Mouse (Mus musculus): ENCODE measurements around the gene Hypk.
A peak's percentile ranks its signal among the peaks of the same experiment; 100 is the strongest.

Gene Hypk

GRCm38 (mm10) chr2:121452990-121453389, at the start of gene Hypk:
TSS of gene Hypk (plus strand) at chr2:121453290.
- DNase-seq: no peak

DNA sequence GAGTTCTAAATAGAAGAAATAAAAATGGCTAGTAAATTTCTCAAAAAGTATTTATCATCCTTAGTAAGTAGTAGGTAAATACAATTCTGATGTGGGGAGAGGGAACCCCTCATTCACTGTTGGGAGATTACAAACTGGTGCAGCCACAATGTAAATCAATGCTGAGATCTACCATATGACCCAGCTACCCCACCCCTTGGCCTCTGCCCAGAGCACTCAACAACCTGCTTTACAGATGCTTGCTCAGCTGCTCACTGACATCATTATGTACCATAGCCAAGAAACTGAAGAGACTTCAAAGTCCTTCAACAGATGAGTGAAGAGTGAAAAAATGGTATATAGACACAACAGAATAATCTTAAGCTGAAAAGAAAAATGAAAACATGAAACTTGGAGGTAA, 49.8 kb upstream of the Hypk start:
- DNase-seq: no peak

- peak; percentile 12 to 52 for DNase-seq
Observed at GRCm38 (mm10) chr2:121408160-121408559, 44.9 kb upstream of the Hypk start.

- DNase-seq: no peak
Observed at GRCm38 (mm10) chr2:121412843-121413386, 40.2 kb upstream of the Hypk start.

GRCm38 (mm10) chr2:121413387-121414042, 39.6 kb upstream of the Hypk start, which contains the start of the genes Pdia3 and Catsper2:
TSS of gene Pdia3 (plus strand) at chr2:121413775.
TSS of gene Catsper2 (minus strand) at chr2:121413792.
- DNase-seq: peak; percentile 92 to 94

DNA sequence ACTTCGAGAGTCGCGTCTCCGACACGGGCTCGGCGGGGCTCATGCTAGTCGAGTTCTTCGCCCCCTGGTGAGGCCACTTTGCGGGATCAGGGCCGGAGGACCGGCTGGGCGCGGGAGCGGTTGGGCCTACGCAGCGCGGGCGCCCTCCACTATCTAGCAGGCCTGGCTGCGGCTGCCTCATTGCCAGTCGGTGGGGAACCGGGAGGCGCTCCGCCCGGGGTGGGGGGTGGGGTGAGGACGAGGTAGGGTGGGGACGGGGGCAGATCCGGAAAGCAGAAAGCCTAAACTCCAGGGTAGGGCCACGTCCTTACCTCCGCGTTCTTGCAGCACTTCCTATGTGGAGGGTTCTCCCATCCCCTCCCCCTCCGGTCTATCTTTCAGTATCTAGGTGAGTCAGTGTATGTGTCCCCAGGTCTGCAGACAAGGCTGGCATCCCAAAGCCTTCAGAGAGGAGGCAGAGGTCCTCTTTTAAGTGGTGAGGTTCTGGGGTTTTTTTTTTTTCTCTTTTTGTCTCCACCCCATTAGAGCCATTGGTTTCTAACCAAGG, 38.9 kb upstream of the Hypk start:
- DNase-seq: no peak

- DNase-seq: no peak
Observed at GRCm38 (mm10) chr2:121415103-121415502, 38.0 kb upstream of the Hypk start.

DNA sequence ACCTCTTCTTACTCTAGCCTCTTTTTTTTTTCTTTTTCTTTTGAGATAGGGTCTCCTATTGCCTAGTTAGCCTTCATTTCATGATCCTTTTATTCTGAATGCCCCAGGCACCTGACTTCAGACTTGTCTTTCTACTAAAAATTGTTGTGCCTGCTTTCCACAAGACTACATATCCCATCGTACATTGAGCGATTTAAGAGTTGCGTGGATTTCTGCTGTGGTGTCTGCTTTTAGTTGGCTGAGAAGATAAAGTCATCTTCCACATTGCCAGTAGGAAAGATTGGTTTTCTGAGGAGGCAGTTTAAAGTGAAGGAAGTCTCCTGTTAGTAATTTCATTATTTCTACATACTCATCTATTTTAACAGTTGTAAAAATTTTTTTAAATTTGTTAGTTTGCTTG, 37.5 kb upstream of the Hypk start:
- DNase-seq: no peak

- DNase-seq: no peak
Observed at GRCm38 (mm10) chr2:121416356-121416755, 36.7 kb upstream of the Hypk start.

- DNase-seq: no peak
Observed at GRCm38 (mm10) chr2:121418476-121418875, 34.6 kb upstream of the Hypk start.

- no peak for DNase-seq
Observed at GRCm38 (mm10) chr2:121423166-121423565, 29.9 kb upstream of the Hypk start.

GRCm38 (mm10) chr2:121425890-121426289, 27.2 kb upstream of the Hypk start:
- DNase-seq: no peak

GRCm38 (mm10) chr2:121434854-121435253, 18.2 kb upstream of the Hypk start:
- no peak for DNase-seq

DNA sequence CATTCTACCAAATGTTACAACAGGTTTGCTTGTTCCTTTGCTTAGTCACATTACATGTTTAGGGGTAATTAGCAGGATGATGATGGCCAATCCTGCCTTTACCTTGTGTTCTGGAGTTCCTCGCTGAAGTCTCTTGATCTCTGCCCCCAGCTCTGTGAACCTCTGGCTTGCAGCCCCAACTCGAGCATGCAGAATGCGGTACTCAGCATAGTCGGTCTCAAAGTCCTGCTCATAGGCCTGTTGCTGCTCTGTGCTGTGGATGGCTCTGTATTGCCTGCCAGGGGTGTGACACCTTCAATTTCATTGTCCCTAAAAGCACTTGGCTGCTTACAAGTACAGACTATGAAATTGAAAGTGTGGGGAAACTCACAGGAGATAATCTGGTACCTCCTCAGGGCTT, 13.3 kb upstream of the Hypk start:
- DNase-seq: no peak

DNA sequence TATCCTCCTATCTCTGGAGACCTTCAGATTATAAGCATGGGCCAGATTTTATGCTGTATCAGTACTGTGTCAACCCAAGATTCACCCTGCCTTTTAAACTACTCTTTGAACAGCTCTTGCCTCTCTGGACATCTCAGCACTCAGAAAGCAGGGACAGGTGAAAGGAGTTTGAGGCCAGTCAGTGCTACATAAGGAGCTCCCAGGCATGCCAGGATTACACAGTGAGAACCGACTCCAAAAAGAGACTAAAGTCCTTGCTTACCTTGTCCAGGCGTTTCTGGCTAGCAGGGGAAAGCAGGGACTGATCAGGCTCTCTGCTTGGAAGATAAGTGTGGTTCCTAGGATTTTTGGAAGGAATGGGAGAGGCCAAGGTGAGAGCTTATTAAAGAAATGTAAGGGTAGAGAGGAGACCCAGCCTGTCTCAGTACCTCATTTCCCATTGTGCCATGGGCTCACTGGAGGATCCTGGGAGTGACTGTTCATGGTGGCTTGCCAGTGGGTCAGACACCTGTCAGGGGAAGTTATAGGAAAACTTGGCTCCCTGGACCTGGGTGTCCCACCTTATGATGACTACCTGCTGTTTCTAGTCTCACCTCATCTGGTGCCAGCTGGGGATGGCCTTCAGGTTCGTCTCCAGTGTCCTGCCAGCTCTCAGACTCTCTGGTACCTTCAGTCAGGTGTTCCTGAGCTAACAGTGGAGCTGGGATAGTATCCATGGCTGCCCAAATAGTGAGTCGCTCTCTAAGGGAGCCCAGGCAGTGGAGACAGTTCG, 12.1 kb upstream of the Hypk start:
- no peak for DNase-seq

- peak; percentile 57 to 70 for DNase-seq
Observed at GRCm38 (mm10) chr2:121441800-121442199, 11.3 kb upstream of the Hypk start.

DNA sequence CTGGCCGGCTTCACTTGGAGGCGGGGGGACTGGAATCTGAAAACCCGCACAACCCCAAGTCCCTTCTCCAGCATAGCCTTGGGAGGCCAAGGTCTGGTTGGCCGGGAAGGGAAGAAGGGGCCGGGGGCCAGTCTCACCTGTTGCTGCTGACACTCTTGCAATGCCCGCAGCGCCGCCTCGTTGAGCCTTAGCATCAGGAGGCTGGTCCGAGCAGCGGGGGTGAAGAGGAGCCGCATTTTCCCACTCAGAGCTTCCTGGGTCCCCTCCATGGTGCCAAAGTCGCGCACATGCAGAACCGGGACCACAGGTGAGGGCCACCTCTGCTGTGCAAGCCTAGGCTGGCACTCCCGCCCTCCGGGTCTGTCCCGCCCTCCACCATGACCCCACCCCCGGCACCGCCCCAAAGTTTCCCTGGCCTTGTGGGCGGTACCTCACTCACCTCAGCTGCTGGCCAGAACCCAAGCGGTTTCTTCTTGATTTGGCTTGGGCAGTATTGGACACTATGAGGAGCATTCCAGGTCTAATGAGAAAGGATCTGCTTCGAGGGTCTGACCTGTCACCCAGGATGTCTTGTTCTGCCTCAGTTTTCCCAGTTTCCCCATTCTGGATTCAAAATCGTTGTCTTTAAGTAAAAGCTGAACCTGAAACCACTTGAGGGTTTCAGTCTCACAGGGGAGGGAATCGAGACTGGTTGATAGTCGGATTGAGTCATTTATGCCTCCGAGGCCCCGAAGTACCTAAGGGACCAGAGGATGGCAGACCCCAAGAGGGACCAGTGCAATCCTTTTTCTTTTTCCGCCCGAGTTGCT, 10.6 kb upstream of the Hypk start:
- DNase-seq: peak; percentile 76 to 82

DNA sequence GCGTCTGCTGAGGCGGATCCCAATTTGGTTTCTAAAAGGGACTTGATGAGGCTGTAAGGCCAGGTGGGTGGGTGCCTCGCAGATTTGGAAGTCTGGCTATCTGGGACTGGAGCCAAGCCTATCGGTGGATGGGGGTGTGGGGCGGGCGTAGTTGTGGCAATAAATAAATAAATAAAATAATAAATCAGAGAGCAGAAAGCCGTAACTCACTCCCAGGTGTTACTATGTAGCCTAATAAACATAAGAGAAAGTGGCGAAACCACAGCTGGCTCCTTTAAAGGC, 10.1 kb upstream of the Hypk start:
- peak; percentile 14 to 24 for DNase-seq

DNA sequence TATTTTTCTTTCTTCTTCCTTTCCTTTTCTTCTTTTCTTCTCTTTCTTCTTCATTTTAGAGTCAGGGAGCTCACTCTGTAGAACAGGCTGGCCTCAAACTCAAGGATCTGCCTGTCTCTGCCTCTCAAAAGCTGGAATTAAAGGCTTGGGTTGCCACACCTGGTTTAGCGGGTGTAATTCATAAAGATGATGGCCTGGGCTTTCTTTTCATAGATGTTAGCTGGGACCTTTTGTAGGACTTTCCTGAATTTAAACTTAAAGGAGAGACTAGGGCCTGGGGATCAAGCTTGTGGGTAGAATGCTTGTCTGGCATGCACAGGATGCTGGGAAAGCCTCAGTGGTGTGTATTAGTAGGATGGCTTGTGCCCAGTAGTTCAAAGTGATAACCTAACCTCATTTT, 8.9 kb upstream of the Hypk start, which contains the start of gene Ell3:
Gene Ell3, minus strand, starts transcription at position 101 of the 400 bp plus-strand sequence.
- DNase-seq: no peak

- no peak for DNase-seq
Observed at GRCm38 (mm10) chr2:121445117-121445516, 8.0 kb upstream of the Hypk start.

GRCm38 (mm10) chr2:121446506-121446905, 6.6 kb upstream of the Hypk start:
- no peak for DNase-seq

GRCm38 (mm10) chr2:121447006-121447405, 6.1 kb upstream of the Hypk start:
- no peak for DNase-seq

- peak in 1 of 2 experiments; percentile 54 for DNase-seq
Observed at GRCm38 (mm10) chr2:121448136-121448535, 5.0 kb upstream of the Hypk start.

Data from spleen, adult 18-20 months (tissue).